8 mouse cellular contexts compared by ENCODE assay signal in genomic region chr2:29868949-29869645, GRCm38 (mm10). TPM values are rescaled to one million over a fixed set of nuclear protein-coding genes. Genes with fewer than 3 reads are reported as not detected.
DNase-seq lines count a peak whose midpoint lies in the region; ATAC-seq and TF ChIP-seq lines count a peak whose summit lies in the region.

Gene Cercam (plus strand): TSS chr2:29869164.

- in situ Hi-C loops in ES-E14 (cut with MboI; ENCODE audit: low sequenced_read_pairs in 2 of 2, unreplicated experiment in 2 of 2): no loop called here

- no peaks in the 10 kb centered on the region for H3K9me3 ChIP-seq in ES-E14 (ENCODE audit: control insufficient read depth, insufficient read depth, low read depth, low read length)
- H3K9me3 ChIP-seq in forebrain, embryonic 14.5 days (replicated peaks; ENCODE audit: control insufficient read depth, low read length): no peaks in the 10 kb centered on the region
- no peaks in the 10 kb centered on the region for H3K9me3 ChIP-seq in liver, embryonic 15.5 days (replicated peaks)
- H3K9me3 ChIP-seq in neural tube, embryonic 11.5 days (ENCODE audit: control insufficient read depth, low read length): no peaks in the 10 kb centered on the region
- no peaks in the 10 kb centered on the region for H3K9me3 ChIP-seq in stomach, postnatal 0 days (ENCODE audit: control insufficient read depth, low read length)

- ATAC-seq in forebrain, embryonic 14.5 days: peak; percentile 92
- peak; percentile 76 for ATAC-seq in liver, embryonic 15.5 days (ENCODE audit: insufficient read depth)
- ATAC-seq in neural tube, embryonic 11.5 days (ENCODE audit: insufficient read depth, low FRiP score, low TSS enrichment): peak; percentile 92
- ATAC-seq in stomach, postnatal 0 days (ENCODE audit: low FRiP score, low TSS enrichment): peak; percentile 90

- H3K27me3 ChIP-seq in forebrain, embryonic 14.5 days (replicated peaks; ENCODE audit: control insufficient read depth, insufficient read depth, low read length): 0 out of 2 replicates have a peak, but pooled peaks cover 3% of the 10 kb centered on the region
- H3K27me3 ChIP-seq in liver, embryonic 15.5 days: 0 out of 2 replicates have a peak, but pooled peaks cover 2% of the 10 kb centered on the region
- no peaks in the 10 kb centered on the region for H3K27me3 ChIP-seq in neural tube, embryonic 11.5 days (ENCODE audit: control insufficient read depth, insufficient read depth, low read length)
- H3K27me3 ChIP-seq in stomach, postnatal 0 days (ENCODE audit: control insufficient read depth, insufficient read depth, low read length): no peaks in the 10 kb centered on the region

- peak; percentile 88 for DNase-seq in ES-E14 (ENCODE audit: low read depth, low spot score)
- peak; percentile 85 for DNase-seq in cerebellum, adult 11 months
- peak; percentile 92 for DNase-seq in forebrain, embryonic 14.5 days (ENCODE audit: low spot score)
- peak; percentile 93 to 94 for DNase-seq in heart, postnatal 10 days
- DNase-seq in kidney, postnatal 4 days: peak; percentile 87 to 92
- DNase-seq in neural tube, embryonic 11.5 days (ENCODE audit: low spot score): peak; percentile 95
- DNase-seq in stomach, postnatal 0 days (ENCODE audit: low spot score): peak; percentile 85

- TF ChIP-seq EP300 in stomach, postnatal 0 days (optimal IDR thresholded peaks at IDR 0.05): no peak

- TF ChIP-seq CTCF in stomach, postnatal 0 days (IDR thresholded peaks at IDR 0.05; ENCODE audit: low read depth): peak; percentile 95

- H3K36me3 ChIP-seq in ES-E14 (ENCODE audit: control insufficient read depth, insufficient read depth, low read length, poor library complexity, severe bottlenecking): peaks cover 7% of the 10 kb centered on the region; the same call in 1 of the 2 replicates
- no peaks in the 10 kb centered on the region for H3K36me3 ChIP-seq in forebrain, embryonic 14.5 days (ENCODE audit: control insufficient read depth, insufficient read depth, low read length)
- H3K36me3 ChIP-seq in liver, embryonic 15.5 days (replicated peaks): peaks cover 35% of the 10 kb centered on the region
- no peaks in the 10 kb centered on the region; the same call in 1 of the 2 replicates for H3K36me3 ChIP-seq in neural tube, embryonic 11.5 days (ENCODE audit: control insufficient read depth, insufficient read depth, low read length)
- H3K36me3 ChIP-seq in stomach, postnatal 0 days (ENCODE audit: control insufficient read depth, insufficient read depth, low read length): 0 out of 2 replicates have a peak, but pooled peaks cover 2% of the 10 kb centered on the region

- H3K27ac ChIP-seq in ES-E14 (ENCODE audit: insufficient read depth, low read depth, low read length, poor library complexity, severe bottlenecking): peak within 1 kb of the TSS; percentile 15; the same call in 1 of the 2 replicates
- H3K27ac ChIP-seq in forebrain, embryonic 14.5 days (ENCODE audit: low read depth, low read length): peak within 1 kb of the TSS; percentile 57; the same call in 1 of the 2 replicates
- peak within 1 kb of the TSS; percentile 100 for H3K27ac ChIP-seq in liver, embryonic 15.5 days (replicated peaks)
- peak within 1 kb of the TSS; percentile 57 for H3K27ac ChIP-seq in neural tube, embryonic 11.5 days (ENCODE audit: low read depth, low read length)
- H3K27ac ChIP-seq in stomach, postnatal 0 days (replicated peaks): peak within 1 kb of the TSS; percentile 86

- intact Hi-C loops in heart, postnatal 10 days (cut with DNase I): no loop called here

- H3K4me2 ChIP-seq in forebrain, embryonic 14.5 days (ENCODE audit: low read length): peak within 1 kb of the TSS; percentile 81
- peak within 1 kb of the TSS; percentile 86 for H3K4me2 ChIP-seq in liver, embryonic 15.5 days
- H3K4me2 ChIP-seq in neural tube, embryonic 11.5 days (ENCODE audit: low read depth): peak within 1 kb of the TSS; percentile 89
- peak within 1 kb of the TSS; percentile 90 for H3K4me2 ChIP-seq in stomach, postnatal 0 days (replicated peaks; ENCODE audit: low read depth)

- H3K4me1 ChIP-seq in ES-E14 (ENCODE audit: control insufficient read depth in 2 of 2, insufficient read depth in 2 of 2, low read length in 2 of 2, poor library complexity in 1 of 2): 0 out of 4 replicates have a peak, but pooled peaks cover 0 to 4% of the 10 kb centered on the region in 2 experiments
- H3K4me1 ChIP-seq in forebrain, embryonic 14.5 days (ENCODE audit: control insufficient read depth, insufficient read depth, low read length): peaks cover 3% of the 10 kb centered on the region; the same call in 1 of the 2 replicates
- H3K4me1 ChIP-seq in liver, embryonic 15.5 days (replicated peaks): peaks cover 58% of the 10 kb centered on the region
- H3K4me1 ChIP-seq in neural tube, embryonic 11.5 days (ENCODE audit: control insufficient read depth, insufficient read depth, low read length): peaks cover 11% of the 10 kb centered on the region
- no peaks in the 10 kb centered on the region for H3K4me1 ChIP-seq in stomach, postnatal 0 days (replicated peaks; ENCODE audit: control insufficient read depth, insufficient read depth)

- under 1% methylated on average over 41 of the region's 44 CpGs for WGBS in forebrain, embryonic 14.5 days
- 0% methylated on average over 44 of the region's 44 CpGs for WGBS in liver, embryonic 15.5 days (ENCODE audit: insufficient replicate concordance)
- WGBS in neural tube, embryonic 11.5 days: under 1% methylated on average over 40 of the region's 44 CpGs
- under 1% methylated on average over 43 of the region's 44 CpGs for WGBS in stomach, postnatal 0 days

- H3K9ac ChIP-seq in ES-E14 (ENCODE audit: insufficient read depth, low read depth, low read length, poor library complexity, severe bottlenecking): peak within 1 kb of the TSS; percentile 76
- H3K9ac ChIP-seq in forebrain, embryonic 14.5 days (ENCODE audit: low read length): peak within 1 kb of the TSS; percentile 65
- peak within 1 kb of the TSS; percentile 84 for H3K9ac ChIP-seq in liver, embryonic 15.5 days
- H3K9ac ChIP-seq in neural tube, embryonic 11.5 days (ENCODE audit: low read length): peak within 1 kb of the TSS; percentile 66
- peak within 1 kb of the TSS; percentile 71 for H3K9ac ChIP-seq in stomach, postnatal 0 days (ENCODE audit: low read length)

- peak within 1 kb of the TSS; percentile 67 to 86 for H3K4me3 ChIP-seq in ES-E14 (ENCODE audit: insufficient read depth in 1 of 2, low read depth in 1 of 2, low read length in 2 of 2, poor library complexity in 1 of 2, severe bottlenecking in 1 of 2)
- peak within 1 kb of the TSS; percentile 39 for H3K4me3 ChIP-seq in forebrain, embryonic 14.5 days (ENCODE audit: low read depth, low read length)
- H3K4me3 ChIP-seq in liver, embryonic 15.5 days (replicated peaks): peak within 1 kb of the TSS; percentile 93
- peak within 1 kb of the TSS; percentile 47 for H3K4me3 ChIP-seq in neural tube, embryonic 11.5 days (ENCODE audit: low read depth, low read length)
- peak within 1 kb of the TSS; percentile 55 for H3K4me3 ChIP-seq in stomach, postnatal 0 days (ENCODE audit: low read depth, low read length)

TF ChIP-seq in ES-E14, 5 proteins besides CTCF, POLR2A, EP300 and RAD21:
- TF ChIP-seq HCFC1 (IDR thresholded peaks at IDR 0.05; ENCODE audit: borderline replicate concordance, insufficient read depth, low read length) (no peak), CHD2 (IDR thresholded peaks at IDR 0.05; ENCODE audit: low read depth, low read length) (no peak), ZNF384 (IDR thresholded peaks at IDR 0.05; ENCODE audit: low read depth, low read length) (no peak), MAFK (IDR thresholded peaks at IDR 0.05; ENCODE audit: insufficient read depth, low read depth, low read length) (no peak), ZC3H11A (IDR thresholded peaks at IDR 0.05; ENCODE audit: borderline replicate concordance, low read depth, low read length) (no peak)

RNA-seq across cellular contexts. Expression of gene Cercam, which starts in this region (rescaled TPM):
- 15.8 and 24.5 TPM in 2 replicates for total RNA-seq in ES-E14 (2012; rRNA removed)
- polyA plus RNA-seq in forebrain, embryonic 14.5 days (2014; fragmentation: Nextera tagmentation; extraction: Ambion mirVana): 3.1 and 3.9 TPM in 2 replicates
- total RNA-seq in heart, postnatal 10 days (2021): 10 to 100 TPM; 13.0 to 13.9 TPM
- polyA plus RNA-seq in liver, embryonic 15.5 days (2015; fragmentation: Nextera tagmentation; extraction: Ambion mirVana): 35.6 and 36.1 TPM in 2 replicates
- polyA plus RNA-seq in neural tube, embryonic 11.5 days (2014; fragmentation: Nextera tagmentation; extraction: Ambion mirVana): 17.5 and 20.2 TPM in 2 replicates
- polyA plus RNA-seq in stomach, postnatal 0 days (2015; fragmentation: Nextera tagmentation; extraction: Ambion mirVana): 17.7 and 18.7 TPM in 2 replicates

Comparison
In these comparisons a context has a peak if more than half of its experiments do, and no peak if none do; other contexts are left out.
1. Peak in every context shown above with its lines: DNase-seq, ATAC-seq, H3K4me3 ChIP-seq and H3K27ac ChIP-seq.
2. H3K27ac ChIP-seq: peak in every context shown above with its lines; median percentile 100 in liver, embryonic 15.5 days; 86 in stomach, postnatal 0 days; 57 in forebrain, embryonic 14.5 days; 57 in neural tube, embryonic 11.5 days; 15 in ES-E14.
3. H3K4me3 ChIP-seq: peak in every context shown above with its lines; median percentile 93 in liver, embryonic 15.5 days; 76 in ES-E14; 55 in stomach, postnatal 0 days; 47 in neural tube, embryonic 11.5 days; 39 in forebrain, embryonic 14.5 days.